In genomic region chr17:9286834-9287233, GRCm38 (mm10) we compare ENCODE assay signal across 13 mouse cellular contexts.
DNase-seq lines count a peak whose midpoint lies in the region; ATAC-seq and TF ChIP-seq lines count a peak whose summit lies in the region.
"Had no signal": no experiment of that assay in that cellular context is flagged by ENCODE, and none has a peak within 500 bp of the region (broad histone marks: within the 10 kb centered on the region; RNA-seq: fewer than 3 reads in every experiment).

No protein-coding gene starts in this region.

- ATAC-seq in liver, postnatal 0 days: no peak
- no peak for ATAC-seq in liver, embryonic 11.5 days (replicated peaks; ENCODE audit: low FRiP score)

- no peaks in the 10 kb centered on the region for H3K36me3 ChIP-seq in liver, postnatal 0 days (replicated peaks; ENCODE audit: insufficient read depth, low read length)
- H3K36me3 ChIP-seq in liver, embryonic 11.5 days (ENCODE audit: control insufficient read depth, insufficient read depth, low read length): no peaks in the 10 kb centered on the region
- H3K36me3 ChIP-seq: midbrain, embryonic 12.5 days had no signal

- 59% methylated on average over 6 of the region's 6 CpGs for WGBS in liver, postnatal 0 days (ENCODE audit: insufficient replicate concordance)
- WGBS in liver, embryonic 11.5 days: 73% methylated on average over 6 of the region's 6 CpGs

- no peak overlapping the region for H3K4me2 ChIP-seq in liver, postnatal 0 days (ENCODE audit: low read depth, low read length)
- no peak overlapping the region for H3K4me2 ChIP-seq in liver, embryonic 11.5 days
- H3K4me2 ChIP-seq: midbrain, embryonic 12.5 days had no signal

- peak; percentile 7 for DNase-seq in heart, postnatal 4 days
- no peak for DNase-seq in heart, postnatal 36 days
- no peak for DNase-seq in liver, postnatal 0 days
- no peak for DNase-seq in liver, embryonic 11.5 days (ENCODE audit: low spot score)
- DNase-seq in ES-CJ7 (ENCODE audit: low read depth, low spot score) (peak; percentile 45), ZHBTc4 (ENCODE audit: low read depth, low spot score) (peak; percentile 55)
- DNase-seq in right cerebral cortex, postnatal 25 days: no peak
- DNase-seq: adrenal gland, postnatal 36 days; cerebellum, adult 11 months; gastrocnemius, postnatal 25 days; right cerebral cortex, postnatal 4 days had no signal

- H3K9ac ChIP-seq in liver, postnatal 0 days (replicated peaks): no peak overlapping the region
- H3K9ac ChIP-seq in liver, embryonic 11.5 days (ENCODE audit: low read depth, low read length): no peak overlapping the region
- H3K9ac ChIP-seq: midbrain, embryonic 12.5 days had no signal

- H3K27me3 ChIP-seq in liver, postnatal 0 days (ENCODE audit: insufficient read depth, low read length): no peaks in the 10 kb centered on the region
- H3K27me3 ChIP-seq in liver, embryonic 11.5 days (replicated peaks; ENCODE audit: control insufficient read depth, insufficient read depth, low read length): no peaks in the 10 kb centered on the region
- H3K27me3 ChIP-seq: midbrain, embryonic 12.5 days had no signal

- intact Hi-C loops in heart, postnatal 36 days (cut with DNase I): no loop called here

- TF ChIP-seq CTCF in liver, postnatal 0 days (IDR thresholded peaks at IDR 0.05; ENCODE audit: low read depth): peak; percentile 24

- H3K4me3 ChIP-seq in liver, postnatal 0 days (ENCODE audit: low read depth, low read length): no peak overlapping the region
- no peak overlapping the region for H3K4me3 ChIP-seq in liver, embryonic 11.5 days (ENCODE audit: low read depth, low read length)
- H3K4me3 ChIP-seq: erythroblast, embryonic 14.5 days; midbrain, embryonic 12.5 days had no signal

- H3K9me3 ChIP-seq in liver, postnatal 0 days (ENCODE audit: low read length): no peaks in the 10 kb centered on the region
- H3K9me3 ChIP-seq in liver, embryonic 11.5 days (ENCODE audit: control insufficient read depth, low read length): no peaks in the 10 kb centered on the region
- H3K9me3 ChIP-seq: midbrain, embryonic 12.5 days had no signal

- no peak for TF ChIP-seq EP300 in liver, postnatal 0 days (IDR thresholded peaks at IDR 0.05; ENCODE audit: low read depth)

- no peaks in the 10 kb centered on the region for H3K4me1 ChIP-seq in liver, postnatal 0 days (ENCODE audit: insufficient read depth)
- H3K4me1 ChIP-seq in liver, embryonic 11.5 days (replicated peaks; ENCODE audit: control insufficient read depth, insufficient read depth, low read length): no peaks in the 10 kb centered on the region

- H3K27ac ChIP-seq in liver, postnatal 0 days (ENCODE audit: low read depth): no peak overlapping the region
- no peak overlapping the region for H3K27ac ChIP-seq in liver, embryonic 11.5 days (ENCODE audit: low read depth, low read length)
- H3K27ac ChIP-seq: midbrain, embryonic 12.5 days had no signal

Comparison
In these comparisons a context has a peak if more than half of its experiments do, and no peak if none do; other contexts are left out.
1. DNase-seq: peak in heart, postnatal 4 days (single experiment), ES-CJ7 (single experiment) and ZHBTc4 (single experiment); none in heart, postnatal 36 days (0 of 2), liver, postnatal 0 days (single experiment), liver, embryonic 11.5 days (single experiment) and right cerebral cortex, postnatal 25 days (single experiment).